Mouse (Mus musculus) stomach, embryonic 16.5 days (tissue): Measurements from ENCODE around the gene Xrn2. TPM values are rescaled to one million over a fixed set of nuclear protein-coding genes. Genes with fewer than 3 reads are reported as not detected.

Experiments
- ATAC-seq: fragments of 200-750 bp; cut with Nextera tagmentation; 2 replicates; pipeline ENCODE4 v1.8.0; 2017; ENCODE audit warnings: moderate number of reproducible peaks, moderate TSS enrichment; ENCODE audit not compliant: insufficient read depth, low FRiP score
- H3K27ac ChIP-seq: fragments of 300-500 bp; sonication (generic); 2 replicates; pipeline ENCODE4 v1.5.1; 2014; ENCODE audit warnings: low read length
- H3K27me3 ChIP-seq: fragments of 300-500 bp; sonication (generic); 2 replicates; pipeline ENCODE4 v1.6.1; 2014; ENCODE audit warnings: low read length, control low read depth, mixed read lengths; ENCODE audit not compliant: control insufficient read depth, insufficient read depth
- H3K36me3 ChIP-seq: fragments of 300-500 bp; sonication (generic); 2 replicates; pipeline ENCODE4 v1.6.1; 2014; ENCODE audit warnings: low read length; ENCODE audit not compliant: control insufficient read depth, insufficient read depth
- H3K4me1 ChIP-seq: fragments of 300-500 bp; sonication (generic); 2 replicates; pipeline ENCODE4 v1.6.1; 2014; ENCODE audit warnings: low read length, control low read depth, mixed read lengths; ENCODE audit not compliant: control insufficient read depth, insufficient read depth
- H3K4me2 ChIP-seq: fragments of 300-500 bp; sonication (generic); 2 replicates; pipeline ENCODE4 v1.6.1; 2014; ENCODE audit warnings: low read depth, low read length, mixed read lengths
- H3K4me3 ChIP-seq: fragments of 300-500 bp; sonication (generic); replicated peaks from 2 replicates; pipeline ENCODE4 v1.5.1; 2014; ENCODE audit warnings: mild to moderate bottlenecking, low read length
- H3K9ac ChIP-seq: fragments of 300-500 bp; sonication (generic); 2 replicates; pipeline ENCODE4 v1.6.1; 2014; ENCODE audit warnings: low read length
- H3K9me3 ChIP-seq: fragments of 300-500 bp; sonication (generic); replicated peaks from 2 replicates; pipeline ENCODE4 v1.6.1; 2016; ENCODE audit warnings: low read length, control low read depth; ENCODE audit not compliant: control insufficient read depth
- WGBS: fragments of 180-500 bp; shearing (Covaris S2); extraction: QIAGEN DNeasy Blood & Tissue Kit; methylation state at CpG from one replicate; pipeline ENCODE4 v1.1.7; 2014; 5-methylcytosine and 5-hydroxymethylcytosine counted together
- polyA plus RNA-seq: library from polyadenylated mRNA; unstranded; fragments of >200 nt; fragmentation: Nextera tagmentation; extraction: Ambion mirVana; gene quantifications from 2 replicates; pipeline ENCODE4 v1.2.1, GENCODE M21; 2015

The Xrn2 gene
- polyA plus RNA-seq, 1 experiment from 2014 or later = 67.4 TPM

DNA sequence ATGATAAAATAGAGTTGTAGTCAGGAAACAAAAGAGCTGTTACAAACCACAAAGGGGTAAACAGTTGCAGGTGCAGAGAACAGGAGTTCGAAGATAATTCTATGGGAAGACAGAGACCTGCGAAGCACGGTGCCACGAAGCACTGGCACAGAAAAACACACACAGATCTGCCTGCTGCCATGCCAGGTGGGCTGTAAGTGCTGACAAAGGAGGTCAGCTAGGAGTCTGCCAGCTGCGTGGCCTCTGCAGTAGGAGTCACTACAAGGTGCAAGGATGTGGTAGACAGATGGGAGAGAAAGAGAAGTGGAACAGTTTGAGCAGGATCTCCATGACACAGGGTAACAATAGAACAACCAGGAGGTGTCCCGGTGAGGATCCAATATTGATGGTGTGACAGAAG lies 114.6 kb downstream of the Xrn2 start:
- Histone ChIP-seq H3K36me3 (no peaks in the 10 kb centered on the region), H3K4me1 (no peaks in the 10 kb centered on the region), H3K27me3 (no peaks in the 10 kb centered on the region), H3K9me3 (no peaks in the 10 kb centered on the region), H3K4me3 (no peak overlapping the region), H3K4me2 (no peak overlapping the region), H3K9ac (no peak overlapping the region), H3K27ac (no peak overlapping the region)
- WGBS = 78% methylated on average over 6 of the region's 6 CpGs
- ATAC-seq = no peak

Other genes starting within 250 kb of the Xrn2 start
- gene Kiz, start 157.1 kb upstream of the Xrn2 start, polyA plus RNA-seq = 24.1 and 26.7 TPM in 2 replicates
- gene Nkx2-4, start 72.4 kb downstream of the Xrn2 start, polyA plus RNA-seq = not detected in 2 replicates
- 1.0 and 1.5 TPM in 2 replicates for gene Nkx2-2, start 181.2 kb downstream of the Xrn2 start, polyA plus RNA-seq